Mouse (Mus musculus): Measurements from ENCODE around the gene Itsn1.

DNA sequence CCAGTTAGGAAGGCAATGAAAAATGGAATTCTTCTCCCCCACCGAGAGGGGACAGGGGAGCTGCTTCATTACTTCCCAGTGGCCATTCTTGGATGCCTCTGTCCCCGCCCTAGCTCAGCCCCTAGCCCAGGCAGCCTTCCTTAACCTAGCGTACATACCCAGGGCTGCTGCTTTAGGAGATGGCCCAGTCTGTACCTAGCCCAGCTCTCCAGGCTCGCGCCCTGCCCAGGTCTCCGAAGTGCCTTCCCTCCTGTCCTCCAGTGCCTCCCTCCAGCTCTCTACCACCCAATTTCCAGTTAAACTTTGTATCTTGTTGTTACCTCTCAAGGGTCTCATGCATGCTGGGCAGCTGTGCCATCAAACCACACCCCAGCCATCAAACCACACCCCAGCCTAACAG is 106.7 kb downstream of the Itsn1 start:
- TF ChIP-seq CTCF (IDR thresholded peaks at IDR 0.05; ENCODE audit: control insufficient read depth, insufficient read depth, insufficient read length) (no peak), USF1 (IDR thresholded peaks at IDR 0.05; ENCODE audit: low read depth) (no peak), MAX (IDR thresholded peaks at IDR 0.05) (no peak), MYOD1 (IDR thresholded peaks at IDR 0.05; ENCODE audit: control insufficient read depth, insufficient read length, low read depth) (no peak)
